Mouse (Mus musculus) layer of hippocampus, postnatal 14 days (tissue): ENCODE results near the gene Atp5j. TPM values are rescaled to one million over a fixed set of nuclear protein-coding genes. Genes with fewer than 3 reads are reported as not detected.

ENCODE experiments used
- DNase-seq, 2 experiments: peaks; one replicate each; pipeline ENCODE4 v3.0.0; 2021 to 2022; ENCODE audit warnings: low spot score in 2 of 2, mixed read lengths in 1 of 2
- long read RNA-seq, 2 experiments: library from polyadenylated mRNA; stranded (forward); transcript quantifications; one replicate each; pipeline ENCODE4 v2.0.0; 2021
- total RNA-seq, 2 experiments: library from RNA; stranded (reverse); gene quantifications; 2 replicates each; pipeline ENCODE4 v1.2.3; 2021

Gene Atp5j
- total RNA-seq: 100 to 1,000 TPM; 348 to 362 TPM
- long read RNA-seq, experiment 1, transcript Atp5j-201 (5 exons, 809 nt): major isoform, 23 of 184 reads
- long read RNA-seq, experiment 1, partial matches to known transcripts: 137 of 184 reads
- long read RNA-seq, experiment 1, other reads (novel, unspliced or antisense): 19 of 184 reads
- long read RNA-seq, experiment 2, transcript Atp5j-201 (5 exons, 809 nt): major isoform, 37 of 488 reads
- long read RNA-seq, experiment 2, transcript Atp5j-207 (2 exons, 514 nt): minor isoform, 8 of 488 reads
- long read RNA-seq, experiment 2, partial matches to known transcripts: 364 of 488 reads
- long read RNA-seq, experiment 2, other reads (novel, unspliced or antisense): 71 of 488 reads

- peak; percentile 77 to 87 for DNase-seq
Observed at GRCm38 (mm10) chr16:84835441-84835822, at the start of gene Atp5j. Atp5j (minus strand) TSS chr16:84835625.

- DNase-seq: no peak
Observed at GRCm38 (mm10) chr16:84884572-84884971, 49.1 kb upstream of the Atp5j start.

- no peak for DNase-seq
Observed at GRCm38 (mm10) chr16:84881754-84882321, 46.4 kb upstream of the Atp5j start.

- no peak for DNase-seq
Observed at GRCm38 (mm10) chr16:84881168-84881567, 45.7 kb upstream of the Atp5j start.

- DNase-seq: peak; percentile 61 to 71
Observed at GRCm38 (mm10) chr16:84879146-84879545, 43.7 kb upstream of the Atp5j start.

- DNase-seq: peak in 1 of 2 experiments; percentile 13
Observed at GRCm38 (mm10) chr16:84876082-84876481, 40.7 kb upstream of the Atp5j start.

- DNase-seq: peak in 1 of 2 experiments; percentile 9
Observed at GRCm38 (mm10) chr16:84875718-84876035, 40.3 kb upstream of the Atp5j start.

- peak; percentile 14 to 28 for DNase-seq
Observed at GRCm38 (mm10) chr16:84875012-84875717, 39.7 kb upstream of the Atp5j start.

- no peak for DNase-seq
Observed at GRCm38 (mm10) chr16:84873805-84874204, 38.4 kb upstream of the Atp5j start.

- DNase-seq: no peak
Observed at GRCm38 (mm10) chr16:84864656-84865055, 29.2 kb upstream of the Atp5j start.

GRCm38 (mm10) chr16:84853492-84853891, 18.1 kb upstream of the Atp5j start:
- no peak for DNase-seq

- DNase-seq: no peak
Observed at GRCm38 (mm10) chr16:84838576-84838975, 3.2 kb upstream of the Atp5j start.

GRCm38 (mm10) chr16:84835823-84836743, 658 bp upstream of the Atp5j start:
- DNase-seq: peak in 1 of 2 experiments; percentile 36

GRCm38 (mm10) chr16:84834745-84835440, 532 bp downstream of the Atp5j start, which contains the start of gene Gabpa:
Gabpa (plus strand) TSS chr16:84834925.
- peak; percentile 85 to 93 for DNase-seq

GRCm38 (mm10) chr16:84834344-84834743, 1.1 kb downstream of the Atp5j start:
- DNase-seq: no peak

- peak; percentile 46 to 84 for DNase-seq
Observed at GRCm38 (mm10) chr16:84832736-84833135, 2.7 kb downstream of the Atp5j start.

- no peak for DNase-seq
Observed at GRCm38 (mm10) chr16:84831696-84832095, 3.7 kb downstream of the Atp5j start.

GRCm38 (mm10) chr16:84825009-84825408, 10.4 kb downstream of the Atp5j start:
- no peak for DNase-seq

- peak in 1 of 2 experiments; percentile 45 for DNase-seq
Observed at GRCm38 (mm10) chr16:84817423-84817822, 18.0 kb downstream of the Atp5j start.

- no peak for DNase-seq
Observed at GRCm38 (mm10) chr16:84814511-84814910, 20.9 kb downstream of the Atp5j start.
